Mouse (Mus musculus) kidney, embryonic 15.5 days (tissue): ENCODE measurements around the gene Smim27. TPM values are rescaled to one million over a fixed set of nuclear protein-coding genes. Genes with fewer than 3 reads are reported as not detected.

Source experiments
- ATAC-seq: fragments of 200-750 bp; cut with Nextera tagmentation; replicated peaks from 2 replicates; pipeline ENCODE4 v1.8.0; 2017; ENCODE audit warnings: moderate TSS enrichment; ENCODE audit not compliant: low FRiP score
- H3K27ac ChIP-seq: fragments of 300-500 bp; sonication (generic); 2 replicates; pipeline ENCODE4 v1.5.1; 2015; ENCODE audit warnings: mild to moderate bottlenecking, inconsistent platforms
- H3K27me3 ChIP-seq: fragments of 300-500 bp; sonication (generic); 2 replicates; pipeline ENCODE4 v1.6.1; 2015; ENCODE audit warnings: inconsistent platforms
- H3K36me3 ChIP-seq: fragments of 300-500 bp; sonication (generic); 2 replicates; pipeline ENCODE4 v1.6.1; 2015; ENCODE audit warnings: inconsistent platforms
- H3K4me1 ChIP-seq: fragments of 300-500 bp; sonication (generic); 2 replicates; pipeline ENCODE4 v1.6.1; 2015; ENCODE audit warnings: inconsistent platforms
- H3K4me2 ChIP-seq: fragments of 300-500 bp; sonication (generic); 2 replicates; pipeline ENCODE4 v1.6.1; 2015; ENCODE audit warnings: moderate library complexity, mild to moderate bottlenecking, inconsistent platforms
- H3K4me3 ChIP-seq: fragments of 300-500 bp; sonication (generic); replicated peaks from 2 replicates; pipeline ENCODE4 v1.5.1; 2015; ENCODE audit warnings: mild to moderate bottlenecking, inconsistent platforms
- H3K9ac ChIP-seq: fragments of 300-500 bp; sonication (generic); 2 replicates; pipeline ENCODE4 v1.6.1; 2015; ENCODE audit warnings: mild to moderate bottlenecking, inconsistent platforms
- H3K9me3 ChIP-seq: fragments of 300-500 bp; sonication (generic); replicated peaks from 2 replicates; pipeline ENCODE4 v1.6.1; 2016; ENCODE audit warnings: inconsistent platforms
- WGBS: fragments of 180-500 bp; shearing (Covaris S2); methylation state at CpG from one replicate; pipeline ENCODE4 v1.1.7; 2015; ENCODE audit warnings: mixed read lengths; 5-methylcytosine and 5-hydroxymethylcytosine counted together
- polyA plus RNA-seq: library from polyadenylated mRNA; unstranded; fragments of >200 nt; fragmentation: Nextera tagmentation; extraction: Ambion mirVana; gene quantifications from 2 replicates; pipeline ENCODE4 v1.2.1, GENCODE M21; 2015

The Smim27 gene
- polyA plus RNA-seq, 1 experiment from 2014 or later: 40.4 TPM

DNA sequence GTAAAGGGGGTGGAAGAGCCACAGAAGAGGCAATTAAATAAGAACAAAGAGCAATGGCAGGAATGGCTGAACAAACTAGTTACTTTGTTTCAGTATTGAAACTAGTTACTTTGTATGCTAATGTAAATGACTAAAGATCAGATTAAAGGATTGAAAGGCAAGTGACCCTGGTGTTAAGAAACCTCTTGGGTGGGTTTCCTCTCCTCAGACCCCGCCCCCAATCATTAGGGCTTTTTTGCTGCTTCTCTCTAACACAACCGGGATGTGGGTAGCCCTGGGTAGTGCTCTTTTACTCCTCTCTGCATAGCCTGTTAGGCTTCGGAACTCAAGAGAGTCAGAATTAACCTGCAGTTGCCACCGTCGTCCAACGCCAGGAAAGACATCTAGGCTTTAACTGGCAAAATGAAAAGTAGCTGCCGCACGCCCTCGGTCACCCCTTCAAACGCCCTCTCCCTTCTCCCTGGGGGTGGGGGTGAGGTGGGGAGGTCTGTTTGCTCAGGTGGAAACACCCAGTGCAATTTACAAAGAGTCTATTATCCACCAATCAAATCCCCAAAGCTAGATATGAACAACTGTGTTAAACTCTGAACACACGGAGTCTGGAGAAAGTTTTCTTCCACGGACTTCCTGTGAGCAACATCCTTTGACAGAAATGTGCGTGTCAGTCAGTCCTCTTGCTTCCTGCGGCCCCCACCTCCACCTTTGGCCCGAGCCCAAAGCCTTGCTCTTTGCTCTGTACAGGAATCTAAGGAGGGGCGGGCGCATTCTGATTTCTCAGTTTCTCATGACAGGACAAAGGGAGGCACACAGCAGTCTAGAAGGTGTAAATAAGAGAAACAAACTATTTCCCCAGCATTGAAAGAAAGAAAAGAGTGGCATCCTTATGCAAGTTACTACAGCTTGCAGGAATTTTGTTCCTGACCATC is 30.6 kb upstream of the Smim27 start:
- Histone ChIP-seq H3K27me3 (no peaks in the 10 kb centered on the region), H3K36me3 (no peaks in the 10 kb centered on the region), H3K9me3 (no peaks in the 10 kb centered on the region), H3K4me3 (peak overlapping the region; percentile 64), H3K9ac (peak overlapping the region; percentile 62), H3K4me1 (peaks cover 14% of the 10 kb centered on the region), H3K4me2 (peak overlapping the region; percentile 84), H3K27ac (peak overlapping the region; percentile 81)
- peak; percentile 57 for ATAC-seq
- under 1% methylated on average over 17 of the region's 17 CpGs for WGBS

DNA sequence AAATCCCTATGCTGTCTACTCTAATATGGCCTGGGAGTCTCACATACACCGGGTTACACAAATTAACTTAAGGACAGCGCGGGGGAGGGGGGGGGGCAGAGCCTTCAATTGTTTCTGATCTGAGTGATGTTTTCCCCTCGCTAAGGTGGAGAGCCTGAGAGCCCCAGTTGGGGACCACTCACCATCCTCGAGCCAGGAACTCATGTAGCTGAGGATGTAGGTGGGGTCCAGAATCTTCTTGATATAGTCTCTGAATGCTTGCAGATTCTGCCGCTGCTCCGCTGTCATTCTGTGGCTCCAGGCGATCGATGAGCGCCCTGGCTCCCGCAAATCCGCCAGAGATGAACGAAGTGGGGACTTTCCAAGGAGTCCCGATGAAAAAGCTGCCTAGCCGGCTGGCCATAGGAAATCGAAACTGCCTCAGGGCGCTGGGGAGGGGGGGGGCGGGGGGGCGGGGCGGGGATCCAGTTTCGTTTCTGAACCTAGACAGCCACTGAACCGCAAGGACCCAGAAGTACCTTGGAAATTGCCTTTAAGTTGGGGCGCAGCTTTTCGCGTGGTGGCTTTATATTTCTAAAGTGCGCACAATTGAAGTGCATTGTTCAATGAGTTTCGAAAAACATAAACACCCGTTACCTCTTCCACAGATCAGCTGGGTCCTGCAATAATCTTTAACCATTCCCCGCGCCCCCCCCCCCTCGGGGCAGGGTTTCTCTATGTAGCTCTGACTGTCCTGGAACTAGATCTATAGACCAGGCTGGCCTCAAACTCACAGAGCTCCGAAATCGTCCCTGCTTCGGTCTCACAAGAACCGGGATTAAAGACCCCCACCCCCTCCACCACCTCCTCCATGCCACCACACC is 29.7 kb upstream of the Smim27 start, which contains the start of gene Ddx58:
Ddx58 (minus strand) TSS at position 420 of the 863 bp plus-strand sequence.
- Histone ChIP-seq H3K4me1 (peaks cover 14% of the 10 kb centered on the region), H3K27me3 (no peaks in the 10 kb centered on the region), H3K9ac (peak within 1 kb of the TSS; percentile 62), H3K27ac (peak within 1 kb of the TSS; percentile 81), H3K4me3 (peak within 1 kb of the TSS; percentile 64), H3K9me3 (no peaks in the 10 kb centered on the region), H3K4me2 (peak within 1 kb of the TSS; percentile 84), H3K36me3 (no peaks in the 10 kb centered on the region)
- WGBS: 2% methylated on average over 35 of the region's 35 CpGs
- ATAC-seq: peak; percentile 65

DNA sequence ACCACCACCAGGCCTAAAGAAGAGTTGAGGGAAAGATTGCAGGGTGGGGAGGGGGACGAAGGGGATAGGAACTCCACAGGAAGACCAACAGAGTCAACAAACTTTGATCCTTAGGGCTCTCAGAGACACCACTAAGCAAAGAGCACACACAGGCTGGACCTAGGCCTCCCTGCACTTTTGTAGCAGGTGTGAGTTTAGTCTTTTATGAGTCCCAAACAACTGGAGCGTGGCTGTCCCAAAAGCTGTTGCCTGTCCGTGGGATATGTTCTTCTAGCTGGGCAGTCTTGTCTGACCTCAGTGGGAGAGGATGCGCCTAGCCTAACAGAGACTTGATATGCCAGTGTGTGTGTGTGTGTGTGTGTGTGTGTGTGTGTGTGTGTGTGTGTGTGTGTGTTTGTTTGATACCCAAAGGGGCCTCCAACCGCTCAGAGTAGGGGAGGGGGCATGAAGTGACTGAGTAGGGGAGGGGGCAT is 29.1 kb upstream of the Smim27 start:
- peak overlapping the region; percentile 84 for H3K4me2 ChIP-seq
- peak overlapping the region; percentile 64 for H3K4me3 ChIP-seq
- WGBS: 20% methylated on average over 5 of the region's 5 CpGs
- peak; percentile 41 for ATAC-seq
- peaks cover 14% of the 10 kb centered on the region for H3K4me1 ChIP-seq
- no peaks in the 10 kb centered on the region for H3K27me3 ChIP-seq
- no peaks in the 10 kb centered on the region for H3K36me3 ChIP-seq
- H3K9me3 ChIP-seq: no peaks in the 10 kb centered on the region
- H3K27ac ChIP-seq: 0 out of 2 replicates have a peak overlapping the region, but pooled peaks have one; percentile 18
- H3K9ac ChIP-seq: peak overlapping the region; percentile 62; the same call in 1 of the 2 replicates

DNA sequence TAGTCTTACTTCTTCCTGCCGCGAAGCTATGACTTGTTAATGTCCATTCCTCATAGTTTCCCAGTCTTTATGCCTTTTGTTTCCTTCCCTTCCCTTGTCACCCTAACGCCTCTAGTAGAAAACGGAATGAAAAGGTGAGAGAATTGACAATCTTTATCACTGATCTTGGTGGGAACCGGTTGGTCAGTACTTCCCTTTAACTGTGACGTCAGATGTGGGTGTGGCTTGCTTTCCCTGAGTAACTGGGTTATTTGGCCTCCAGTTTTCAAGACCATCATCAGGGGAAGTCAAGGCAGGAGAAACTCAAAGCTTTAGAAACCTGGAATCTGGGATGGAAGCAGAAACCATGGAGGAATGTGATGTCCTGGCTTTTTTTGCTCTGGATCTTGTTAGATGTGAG is 27.5 kb upstream of the Smim27 start:
- H3K27me3 ChIP-seq: no peaks in the 10 kb centered on the region

DNA sequence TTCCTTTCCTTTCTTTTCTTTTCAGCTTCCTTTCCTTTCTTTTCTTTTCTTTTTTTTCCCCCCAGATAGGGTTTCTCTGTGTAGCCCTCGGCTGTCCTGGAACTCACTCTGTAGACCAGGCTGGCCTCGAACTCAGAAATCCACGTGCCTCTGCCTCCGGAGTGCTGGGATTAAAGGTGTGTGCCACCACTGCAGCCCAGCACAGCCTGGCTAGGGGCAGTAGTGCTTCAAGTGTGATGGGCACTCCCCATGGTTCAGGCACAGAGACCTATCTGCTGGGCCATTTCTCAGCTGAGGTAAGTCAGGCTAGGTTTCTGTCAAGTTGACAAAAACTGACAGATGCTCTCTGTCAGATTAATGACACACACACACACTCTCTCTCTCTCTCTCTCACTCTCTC is 26.4 kb upstream of the Smim27 start:
- Histone ChIP-seq H3K27me3 (no peaks in the 10 kb centered on the region), H3K4me2 (no peak overlapping the region), H3K27ac (no peak overlapping the region), H3K9me3 (no peaks in the 10 kb centered on the region), H3K36me3 (no peaks in the 10 kb centered on the region), H3K4me3 (no peak overlapping the region), H3K4me1 (peaks cover 14% of the 10 kb centered on the region), H3K9ac (no peak overlapping the region)
- 86% methylated on average over 4 of the region's 4 CpGs for WGBS
- no peak for ATAC-seq

More for the DNA sequence above, 27.5 kb upstream of the Smim27 start:
- 54% methylated on average over 6 of the region's 6 CpGs for WGBS
- peaks cover 14% of the 10 kb centered on the region for H3K4me1 ChIP-seq
- H3K9me3 ChIP-seq: no peaks in the 10 kb centered on the region
- H3K27ac ChIP-seq: no peak overlapping the region
- H3K4me3 ChIP-seq: no peak overlapping the region
- H3K9ac ChIP-seq: no peak overlapping the region
- H3K36me3 ChIP-seq: no peaks in the 10 kb centered on the region
- H3K4me2 ChIP-seq: no peak overlapping the region
- ATAC-seq: no peak

DNA sequence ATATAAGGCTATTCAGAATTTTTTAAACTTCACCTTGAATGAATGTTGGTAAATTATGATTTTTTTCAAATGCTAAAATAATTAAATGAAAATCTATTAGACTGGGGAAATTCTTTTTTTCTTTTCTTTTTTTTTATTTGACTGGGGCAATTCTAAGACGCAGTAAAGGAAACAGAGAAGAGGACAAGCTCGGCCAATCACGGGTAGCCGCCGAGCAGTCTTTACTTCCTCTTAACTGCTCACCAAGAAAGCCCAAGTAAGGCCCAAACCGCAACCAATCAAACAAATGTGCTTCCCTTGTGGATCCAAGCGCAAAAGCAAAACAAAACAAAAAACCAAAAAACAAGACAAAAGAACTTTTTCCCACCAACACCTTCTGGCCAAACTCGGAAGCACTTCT is 25.3 kb upstream of the Smim27 start:
- Histone ChIP-seq H3K27me3 (no peaks in the 10 kb centered on the region), H3K9me3 (no peaks in the 10 kb centered on the region), H3K4me3 (no peak overlapping the region), H3K36me3 (no peaks in the 10 kb centered on the region), H3K4me2 (no peak overlapping the region), H3K4me1 (peaks cover 6% of the 10 kb centered on the region), H3K9ac (no peak overlapping the region), H3K27ac (no peak overlapping the region)
- WGBS: 83% methylated on average over 8 of the region's 8 CpGs
- no peak for ATAC-seq

DNA sequence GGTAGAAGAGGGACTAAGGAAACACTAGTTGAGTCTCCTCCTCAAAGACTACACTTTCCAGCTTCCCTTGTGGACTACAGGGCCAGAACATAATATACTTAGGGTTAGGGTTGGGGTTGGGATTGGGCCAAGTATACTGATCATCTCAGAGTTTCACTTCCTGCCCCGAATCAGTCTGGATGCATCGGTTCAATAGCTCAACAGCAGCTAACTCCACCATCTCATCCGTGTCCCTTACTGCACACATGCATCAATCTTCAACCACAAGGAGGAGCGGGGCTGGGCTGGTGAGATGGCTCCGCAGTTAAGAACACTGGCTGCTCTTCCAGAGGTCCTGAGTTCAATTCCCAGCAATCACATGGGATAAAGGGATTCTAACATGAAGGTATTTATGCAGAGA is 18.4 kb upstream of the Smim27 start:
- no peaks in the 10 kb centered on the region for H3K9me3 ChIP-seq
- no peaks in the 10 kb centered on the region for H3K27me3 ChIP-seq
- H3K9ac ChIP-seq: no peak overlapping the region
- H3K36me3 ChIP-seq: 0 out of 2 replicates have a peak, but pooled peaks cover 2% of the 10 kb centered on the region
- no peak overlapping the region for H3K4me3 ChIP-seq
- no peak overlapping the region for H3K27ac ChIP-seq
- no peak overlapping the region for H3K4me2 ChIP-seq
- no peak for ATAC-seq
- no peaks in the 10 kb centered on the region for H3K4me1 ChIP-seq
- 93% methylated on average over 5 of the region's 5 CpGs for WGBS

DNA sequence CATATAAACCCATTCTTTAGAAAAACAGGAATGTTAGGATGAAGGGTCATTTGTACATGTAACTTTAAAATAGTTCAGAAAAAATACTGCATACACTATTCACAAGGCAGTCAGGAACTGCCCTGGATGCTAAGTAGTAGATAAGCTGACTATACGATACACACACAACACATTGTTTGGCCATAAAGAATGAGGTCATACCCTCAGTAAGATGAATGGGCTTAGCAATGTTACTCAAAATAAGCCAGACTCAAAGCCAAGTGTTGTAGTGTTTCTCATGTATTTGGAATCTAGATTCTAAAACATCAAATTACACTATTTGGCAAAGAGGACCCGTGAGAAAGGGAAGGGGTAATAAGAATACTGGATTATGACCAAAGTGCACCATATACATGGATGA is 15.6 kb upstream of the Smim27 start:
- H3K27ac ChIP-seq: no peak overlapping the region

DNA sequence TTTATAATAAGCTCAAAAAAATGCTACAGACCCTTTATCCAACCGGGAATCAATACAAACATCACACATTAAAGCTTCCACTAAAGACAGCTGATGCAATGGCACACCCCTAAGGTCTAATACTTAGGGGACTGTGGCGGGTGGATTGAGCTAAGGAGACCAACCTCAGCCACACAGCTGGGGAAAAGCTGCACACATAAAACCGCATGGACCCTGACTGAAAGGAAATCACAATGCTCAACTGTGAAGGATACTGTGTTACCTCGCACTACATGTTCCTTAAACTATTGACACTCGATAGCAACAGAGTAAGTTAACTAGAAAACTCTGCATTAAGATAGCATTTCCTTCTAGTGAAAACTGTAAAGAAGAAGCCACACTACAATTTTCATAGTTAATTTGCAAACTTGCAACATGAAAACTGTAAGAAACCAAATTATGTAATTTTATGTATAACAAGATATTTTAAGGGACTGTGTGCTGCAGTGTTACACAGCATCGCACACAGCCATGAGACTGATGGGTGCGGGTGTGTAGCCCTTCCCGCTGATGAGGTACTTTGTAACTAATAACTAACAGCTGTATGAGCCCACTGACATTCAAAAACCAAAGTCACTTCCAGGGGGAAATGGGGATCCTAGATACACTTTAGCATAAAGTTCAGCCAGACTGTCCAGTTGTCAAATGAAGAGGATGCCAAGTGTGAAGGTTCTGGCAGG is 14.8 kb upstream of the Smim27 start:
- no peaks in the 10 kb centered on the region for H3K9me3 ChIP-seq
- H3K27ac ChIP-seq: no peak overlapping the region
- peaks cover 28% of the 10 kb centered on the region for H3K36me3 ChIP-seq
- no peak overlapping the region for H3K9ac ChIP-seq
- ATAC-seq: no peak
- no peak overlapping the region for H3K4me3 ChIP-seq
- H3K27me3 ChIP-seq: no peaks in the 10 kb centered on the region
- H3K4me2 ChIP-seq: no peak overlapping the region
- WGBS: 84% methylated on average over 8 of the region's 8 CpGs
- no peaks in the 10 kb centered on the region for H3K4me1 ChIP-seq

More for the DNA sequence above, 15.6 kb upstream of the Smim27 start:
- H3K9ac ChIP-seq: no peak overlapping the region
- ATAC-seq: no peak
- no peaks in the 10 kb centered on the region for H3K9me3 ChIP-seq
- H3K4me3 ChIP-seq: no peak overlapping the region
- no peaks in the 10 kb centered on the region for H3K4me1 ChIP-seq
- no peak overlapping the region for H3K4me2 ChIP-seq
- no peaks in the 10 kb centered on the region for H3K27me3 ChIP-seq
- WGBS: 65% methylated on average over 2 of the region's 2 CpGs
- peaks cover 21% of the 10 kb centered on the region for H3K36me3 ChIP-seq

DNA sequence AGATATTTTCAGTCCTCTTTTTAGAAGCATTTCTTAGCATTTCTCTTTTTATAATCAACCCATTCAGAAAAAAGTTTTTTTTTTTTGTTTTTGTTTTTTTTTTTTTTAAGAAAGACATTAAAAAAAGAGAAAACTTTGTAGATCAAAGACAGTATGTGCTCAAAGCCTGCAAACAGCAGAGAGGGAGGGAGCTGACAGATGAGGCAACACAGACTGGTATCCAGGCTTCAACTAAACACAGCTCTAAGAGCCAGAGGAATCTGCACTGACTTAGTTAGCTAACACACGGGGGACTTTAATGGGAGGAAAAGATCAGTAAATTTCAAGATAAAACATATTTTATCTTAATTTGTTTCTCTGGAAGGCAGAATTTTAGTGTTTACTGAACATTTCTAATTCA is 5.1 kb upstream of the Smim27 start:
- no peak overlapping the region for H3K4me2 ChIP-seq
- no peak overlapping the region for H3K9ac ChIP-seq
- no peak for ATAC-seq
- H3K4me3 ChIP-seq: no peak overlapping the region
- WGBS: 74% methylated on average over 1 of the region's 1 CpGs
- H3K9me3 ChIP-seq: no peaks in the 10 kb centered on the region
- no peak overlapping the region for H3K27ac ChIP-seq
- H3K27me3 ChIP-seq: no peaks in the 10 kb centered on the region
- peaks cover 62% of the 10 kb centered on the region for H3K36me3 ChIP-seq
- H3K4me1 ChIP-seq: peaks cover 29% of the 10 kb centered on the region

DNA sequence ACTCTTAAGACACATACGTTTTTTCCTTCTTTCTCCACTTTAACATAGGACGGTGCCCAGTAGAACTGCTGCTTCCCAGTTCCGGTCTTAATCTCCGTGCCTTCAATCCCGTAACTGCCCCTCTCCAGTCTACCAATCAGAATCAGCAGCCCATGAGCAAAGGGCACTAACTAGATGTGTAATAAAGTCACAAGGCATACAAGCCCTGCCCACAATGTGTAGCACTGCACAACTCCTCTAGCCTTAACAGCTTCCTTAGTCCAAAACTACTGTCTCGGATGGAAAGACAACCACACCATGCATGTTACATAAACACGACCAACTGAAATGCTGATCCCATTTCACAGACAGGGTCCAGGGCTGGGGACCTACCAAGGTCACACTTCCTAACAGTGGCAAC is 1.7 kb upstream of the Smim27 start:
- 56% methylated on average over 7 of the region's 7 CpGs for WGBS

More for the DNA sequence above, 1.7 kb upstream of the Smim27 start:
- Histone ChIP-seq H3K4me1 (peaks cover 29% of the 10 kb centered on the region), H3K36me3 (peaks cover 43% of the 10 kb centered on the region), H3K4me2 (peak overlapping the region; percentile 88), H3K27ac (peak overlapping the region; percentile 100; the same call in 1 of the 2 replicates), H3K9ac (peak overlapping the region; percentile 74), H3K4me3 (peak overlapping the region; percentile 82), H3K9me3 (no peaks in the 10 kb centered on the region), H3K27me3 (no peaks in the 10 kb centered on the region)
- 0 out of 2 replicates have a peak, but pooled peaks have one; percentile 0 for ATAC-seq
